Mouse (Mus musculus): ENCODE results near the gene Nbeal2.

Gene Nbeal2

GRCm38 (mm10) chr9:110583521-110583920 lies 70.4 kb downstream of the Nbeal2 start:
- DNase-seq (ENCODE audit: low read depth, low spot score): no peak

GRCm38 (mm10) chr9:110582161-110582560 lies 71.8 kb downstream of the Nbeal2 start:
- DNase-seq (ENCODE audit: low read depth, low spot score): no peak
